Mouse (Mus musculus) liver, postnatal 0 days (tissue): Measurements from ENCODE around the gene Dnttip1.

ENCODE experiments used
- CTCF ChIP-seq: sonication (generic); IDR thresholded peaks from 2 replicates; pipeline ENCODE4 v1.5.1; 2016; ENCODE audit warnings: antibody characterized with exemption, low read depth
- EP300 ChIP-seq: IDR thresholded peaks from 2 replicates; pipeline ENCODE4 v1.6.1; 2016; ENCODE audit warnings: antibody characterized with exemption, low read depth, mild to moderate bottlenecking

DNA sequence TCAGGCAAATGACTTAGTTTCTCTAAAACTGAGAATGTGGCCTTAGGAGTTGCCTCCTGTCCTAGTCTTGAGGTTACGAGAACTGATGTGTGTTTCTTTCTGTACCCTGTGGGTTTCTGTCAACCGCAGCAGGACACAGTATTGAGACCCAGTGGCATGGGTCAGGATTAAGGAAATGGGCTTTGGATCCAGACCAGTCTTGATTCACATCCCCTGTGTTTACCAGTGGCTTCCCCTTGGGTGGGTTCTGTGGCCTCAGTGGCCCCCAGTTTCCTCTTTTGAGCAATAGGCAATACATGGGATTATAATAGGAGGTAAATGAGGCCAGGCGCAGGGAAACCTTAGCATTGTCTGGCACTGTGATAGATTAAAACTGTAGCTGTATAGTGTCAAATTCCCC, 41.2 kb downstream of the Dnttip1 start:
- TF ChIP-seq EP300 (no peak), CTCF (no peak)
